Mouse (Mus musculus): ENCODE data around the gene Dhtkd1.

- TF ChIP-seq GATA1 (IDR thresholded peaks at IDR 0.05; ENCODE audit: low read length) (no peak), TAL1 (IDR thresholded peaks at IDR 0.05; ENCODE audit: low read length) (no peak)
These were observed 23.4 kb upstream of the Dhtkd1 start for GRCm38 (mm10) chr2:5965972-5966371.

All from erythroblast, embryonic 14.5 days (primary cell).